In the genomic region with DNA sequence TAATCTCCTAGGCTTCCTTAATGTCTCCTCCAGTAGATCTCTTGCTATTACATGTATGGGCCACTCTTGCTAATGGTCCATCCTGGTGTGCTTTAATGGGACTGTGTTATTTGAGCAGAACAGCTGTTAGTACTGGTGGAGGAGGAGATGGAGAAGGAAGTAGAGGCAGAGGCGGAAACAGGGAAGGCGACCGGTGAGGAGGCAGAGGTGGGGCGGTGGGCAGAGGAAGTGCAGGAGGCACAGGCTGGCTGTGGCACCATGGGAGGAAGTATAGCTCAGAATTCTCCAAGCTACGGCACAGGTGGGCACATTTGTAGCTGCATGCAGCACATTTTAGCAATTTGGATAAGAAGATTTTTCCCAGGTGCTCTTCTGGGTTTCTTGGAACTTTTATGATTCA, we compare ENCODE assay signal across 26 mouse cellular contexts. TPM values are rescaled to one million over a fixed set of nuclear protein-coding genes. Genes with fewer than 3 reads are reported as not detected.
A peak's percentile ranks its signal among the peaks of the same experiment; 100 is the strongest.
DNase-seq lines count a peak whose midpoint lies in the region; ATAC-seq lines count a peak whose summit lies in the region.
"Had no signal": no experiment of that assay in that cellular context is flagged by ENCODE, and none has a peak within 500 bp of the region (broad histone marks: within the 10 kb centered on the region; RNA-seq: fewer than 3 reads in every experiment).

No protein-coding gene starts in this region.

- H3K36me3 ChIP-seq in forebrain, embryonic 11.5 days (ENCODE audit: control insufficient read depth, insufficient read depth, low read length): no peaks in the 10 kb centered on the region; the same call in 1 of the 2 replicates
- H3K36me3 ChIP-seq in forebrain, embryonic 12.5 days (replicated peaks): peaks cover 52% of the 10 kb centered on the region
- H3K36me3 ChIP-seq in hindbrain, embryonic 16.5 days (ENCODE audit: control insufficient read depth, insufficient read depth, low read length): peaks cover 30% of the 10 kb centered on the region
- H3K36me3 ChIP-seq in hindbrain, embryonic 13.5 days: peaks cover 92% of the 10 kb centered on the region
- peaks cover 87% of the 10 kb centered on the region for H3K36me3 ChIP-seq in midbrain, embryonic 13.5 days

- no peak for ATAC-seq in forebrain, embryonic 11.5 days (replicated peaks; ENCODE audit: low FRiP score)
- ATAC-seq in forebrain, embryonic 12.5 days (ENCODE audit: low FRiP score): no peak
- peak; percentile 11; the same call in 1 of the 2 replicates for ATAC-seq in hindbrain, embryonic 16.5 days
- ATAC-seq in hindbrain, embryonic 13.5 days (ENCODE audit: low FRiP score): no peak
- ATAC-seq in midbrain, embryonic 13.5 days: no peak
- ATAC-seq: forebrain, embryonic 15.5 days; intestine, embryonic 15.5 days; Patski had no signal

- H3K4me2 ChIP-seq in forebrain, embryonic 11.5 days (ENCODE audit: low read depth, low read length, severe bottlenecking): no peak overlapping the region
- H3K4me2 ChIP-seq in forebrain, embryonic 12.5 days: no peak overlapping the region
- no peak overlapping the region for H3K4me2 ChIP-seq in hindbrain, embryonic 16.5 days (ENCODE audit: low read length)
- no peak overlapping the region for H3K4me2 ChIP-seq in hindbrain, embryonic 13.5 days
- no peak overlapping the region for H3K4me2 ChIP-seq in midbrain, embryonic 13.5 days (replicated peaks)
- H3K4me2 ChIP-seq: forebrain, embryonic 15.5 days; heart, embryonic 13.5 days; hindbrain, embryonic 15.5 days; intestine, embryonic 15.5 days had no signal

- H3K4me3 ChIP-seq in forebrain, embryonic 11.5 days (ENCODE audit: low read depth, low read length): no peak overlapping the region
- no peak overlapping the region for H3K4me3 ChIP-seq in forebrain, embryonic 12.5 days (replicated peaks)
- H3K4me3 ChIP-seq in hindbrain, embryonic 16.5 days (ENCODE audit: low read length): no peak overlapping the region
- H3K4me3 ChIP-seq in hindbrain, embryonic 13.5 days: no peak overlapping the region
- H3K4me3 ChIP-seq in midbrain, embryonic 13.5 days (replicated peaks): no peak overlapping the region
- H3K4me3 ChIP-seq: forebrain, embryonic 10.5 days; forebrain, embryonic 15.5 days; gastrocnemius, adult 2 months; heart, embryonic 13.5 days; hindbrain, embryonic 15.5 days; intestine, embryonic 15.5 days had no signal

- no peak overlapping the region for H3K9ac ChIP-seq in forebrain, embryonic 11.5 days (ENCODE audit: low read length)
- no peak overlapping the region for H3K9ac ChIP-seq in forebrain, embryonic 12.5 days
- H3K9ac ChIP-seq in hindbrain, embryonic 16.5 days (ENCODE audit: low read depth, low read length): no peak overlapping the region
- H3K9ac ChIP-seq in hindbrain, embryonic 13.5 days: no peak overlapping the region
- no peak overlapping the region for H3K9ac ChIP-seq in midbrain, embryonic 13.5 days (replicated peaks)
- H3K9ac ChIP-seq: forebrain, embryonic 15.5 days; heart, embryonic 13.5 days; hindbrain, embryonic 15.5 days; intestine, embryonic 15.5 days had no signal

- 93% methylated on average over 5 of the region's 5 CpGs for WGBS in forebrain, embryonic 11.5 days
- 97% methylated on average over 5 of the region's 5 CpGs for WGBS in forebrain, embryonic 12.5 days
- 91% methylated on average over 5 of the region's 5 CpGs for WGBS in hindbrain, embryonic 16.5 days
- WGBS in hindbrain, embryonic 13.5 days: 89% methylated on average over 5 of the region's 5 CpGs
- 93% methylated on average over 5 of the region's 5 CpGs for WGBS in midbrain, embryonic 13.5 days

- DNase-seq in forebrain, embryonic 11.5 days (ENCODE audit: low spot score): peak; percentile 43
- DNase-seq in testis, postnatal 10 days (ENCODE audit: low spot score): peak; percentile 38
- DNase-seq in testis, postnatal 14 days (ENCODE audit: low spot score): no peak
- DNase-seq: adrenal gland, postnatal 10 days; adrenal gland, postnatal 36 days; B cell, adult 2 months; cerebellum, adult 11 months; cerebellum, adult 2 months; cerebellum, adult 9-11 months; cerebellum, postnatal 25 days; gastrocnemius, adult 2 months; gastrocnemius, postnatal 14 days; heart, postnatal 14 days; heart, postnatal 4 days had no signal

- no peaks in the 10 kb centered on the region for H3K9me3 ChIP-seq in forebrain, embryonic 11.5 days (ENCODE audit: control insufficient read depth, low read length)
- H3K9me3 ChIP-seq in forebrain, embryonic 12.5 days: no peaks in the 10 kb centered on the region
- no peaks in the 10 kb centered on the region for H3K9me3 ChIP-seq in hindbrain, embryonic 16.5 days (ENCODE audit: control insufficient read depth, low read length)
- H3K9me3 ChIP-seq in hindbrain, embryonic 13.5 days: no peaks in the 10 kb centered on the region
- no peaks in the 10 kb centered on the region for H3K9me3 ChIP-seq in midbrain, embryonic 13.5 days
- H3K9me3 ChIP-seq: forebrain, embryonic 10.5 days; forebrain, embryonic 15.5 days; G1E; heart, embryonic 13.5 days; hindbrain, embryonic 15.5 days; intestine, embryonic 15.5 days had no signal

- no peaks in the 10 kb centered on the region for H3K27me3 ChIP-seq in forebrain, embryonic 11.5 days (ENCODE audit: control insufficient read depth, insufficient read depth, low read length)
- no peaks in the 10 kb centered on the region for H3K27me3 ChIP-seq in forebrain, embryonic 12.5 days
- no peaks in the 10 kb centered on the region for H3K27me3 ChIP-seq in hindbrain, embryonic 16.5 days (replicated peaks; ENCODE audit: control insufficient read depth, insufficient read depth, low read length)
- no peaks in the 10 kb centered on the region for H3K27me3 ChIP-seq in hindbrain, embryonic 13.5 days
- no peaks in the 10 kb centered on the region for H3K27me3 ChIP-seq in midbrain, embryonic 13.5 days
- H3K27me3 ChIP-seq: CH12.LX; forebrain, embryonic 15.5 days; heart, embryonic 13.5 days; hindbrain, embryonic 15.5 days; intestine, embryonic 15.5 days; Patski had no signal

- H3K4me1 ChIP-seq in forebrain, embryonic 11.5 days (replicated peaks; ENCODE audit: control insufficient read depth, insufficient read depth, low read length): no peaks in the 10 kb centered on the region
- no peaks in the 10 kb centered on the region for H3K4me1 ChIP-seq in forebrain, embryonic 12.5 days
- no peaks in the 10 kb centered on the region for H3K4me1 ChIP-seq in hindbrain, embryonic 16.5 days (ENCODE audit: control insufficient read depth, insufficient read depth, low read depth, low read length)
- H3K4me1 ChIP-seq in hindbrain, embryonic 13.5 days (replicated peaks): no peaks in the 10 kb centered on the region
- H3K4me1 ChIP-seq in midbrain, embryonic 13.5 days (replicated peaks): no peaks in the 10 kb centered on the region
- H3K4me1 ChIP-seq: forebrain, embryonic 10.5 days; forebrain, embryonic 15.5 days; heart, embryonic 13.5 days; hindbrain, embryonic 15.5 days; intestine, embryonic 15.5 days had no signal

- H3K27ac ChIP-seq in forebrain, embryonic 11.5 days (ENCODE audit: low read depth, low read length): no peak overlapping the region
- H3K27ac ChIP-seq in forebrain, embryonic 12.5 days: no peak overlapping the region
- H3K27ac ChIP-seq in hindbrain, embryonic 16.5 days (ENCODE audit: low read depth, low read length): no peak overlapping the region
- no peak overlapping the region for H3K27ac ChIP-seq in hindbrain, embryonic 13.5 days
- no peak overlapping the region for H3K27ac ChIP-seq in midbrain, embryonic 13.5 days
- H3K27ac ChIP-seq: forebrain, embryonic 10.5 days; forebrain, embryonic 15.5 days; gastrocnemius, adult 2 months; heart, embryonic 13.5 days; hindbrain, embryonic 15.5 days; intestine, embryonic 15.5 days had no signal

RNA-seq across cellular contexts. Expression of a gene that starts 23.8 kb away (rescaled TPM):
- 50.2 and 50.3 TPM in 2 replicates for polyA plus RNA-seq in forebrain, embryonic 11.5 days (2014; fragmentation: Nextera tagmentation; extraction: Ambion mirVana)
- polyA plus RNA-seq in forebrain, embryonic 12.5 days (2016; fragmentation: Nextera tagmentation; extraction: Ambion mirVana): 47.6 and 51.9 TPM in 2 replicates
- 94.3 and 95.4 TPM in 2 replicates for polyA plus RNA-seq in hindbrain, embryonic 16.5 days (2015; fragmentation: Nextera tagmentation; extraction: Ambion mirVana)
- 68.7 and 71.8 TPM in 2 replicates for polyA plus RNA-seq in hindbrain, embryonic 13.5 days (2015; fragmentation: Nextera tagmentation; extraction: Ambion mirVana)
- 59.4 and 62.7 TPM in 2 replicates for polyA plus RNA-seq in midbrain, embryonic 13.5 days (2015; fragmentation: Nextera tagmentation; extraction: Ambion mirVana)

RNA-seq across cellular contexts. Expression of a gene that starts 30.7 kb away (rescaled TPM):
- 147 and 156 TPM in 2 replicates for polyA plus RNA-seq in forebrain, embryonic 11.5 days (2014; fragmentation: Nextera tagmentation; extraction: Ambion mirVana)
- 176 and 179 TPM in 2 replicates for polyA plus RNA-seq in forebrain, embryonic 12.5 days (2016; fragmentation: Nextera tagmentation; extraction: Ambion mirVana)
- 102 and 130 TPM in 2 replicates for polyA plus RNA-seq in hindbrain, embryonic 16.5 days (2015; fragmentation: Nextera tagmentation; extraction: Ambion mirVana)
- 124 and 127 TPM in 2 replicates for polyA plus RNA-seq in hindbrain, embryonic 13.5 days (2015; fragmentation: Nextera tagmentation; extraction: Ambion mirVana)
- 131 and 143 TPM in 2 replicates for polyA plus RNA-seq in midbrain, embryonic 13.5 days (2015; fragmentation: Nextera tagmentation; extraction: Ambion mirVana)
